In genomic region chr3:143970771-143971170, GRCm38 (mm10) we compare ENCODE assay signal across 15 mouse cellular contexts.
"Had no signal": no experiment of that assay in that cellular context is flagged by ENCODE, and none has a peak within 500 bp of the region (broad histone marks: within the 10 kb centered on the region; RNA-seq: fewer than 3 reads in every experiment).

No protein-coding gene starts in this region.

- ATAC-seq: intestine, embryonic 15.5 days; liver, postnatal 0 days had no signal

- H3K4me3 ChIP-seq: intestine, embryonic 15.5 days; limb, embryonic 12.5 days; limb, embryonic 15.5 days had no signal

- DNase-seq: left cerebral cortex, postnatal 4 days; liver, postnatal 0 days; lung, embryonic 14.5 days; lung, postnatal 14 days; lung, postnatal 4 days; midbrain, embryonic 14.5 days; thymus, adult 18-20 months; thymus, postnatal 36 days had no signal

- H3K36me3 ChIP-seq: intestine, embryonic 15.5 days; limb, embryonic 12.5 days; limb, embryonic 15.5 days had no signal

- H3K9me3 ChIP-seq: intestine, embryonic 15.5 days; limb, embryonic 12.5 days; limb, embryonic 15.5 days had no signal

- H3K9ac ChIP-seq: intestine, embryonic 15.5 days; limb, embryonic 12.5 days; limb, embryonic 15.5 days; liver, embryonic 14.5 days; liver, postnatal 0 days; lung, embryonic 14.5 days had no signal

- H3K4me1 ChIP-seq: intestine, embryonic 15.5 days; limb, embryonic 12.5 days; limb, embryonic 15.5 days had no signal

- H3K4me2 ChIP-seq: intestine, embryonic 15.5 days; limb, embryonic 12.5 days; limb, embryonic 15.5 days; liver, embryonic 11.5 days; lung, embryonic 14.5 days; midbrain, embryonic 11.5 days had no signal

- H3K27me3 ChIP-seq: intestine, embryonic 15.5 days; limb, embryonic 12.5 days; limb, embryonic 15.5 days had no signal

- H3K27ac ChIP-seq: intestine, embryonic 15.5 days; kidney, postnatal 0 days; limb, embryonic 12.5 days; limb, embryonic 15.5 days; liver, embryonic 14.5 days had no signal
